In genomic region chr7:29519211-29519550, GRCm38 (mm10) we compare ENCODE assay signal across 8 mouse cellular contexts. TPM values are rescaled to one million over a fixed set of nuclear protein-coding genes. Genes with fewer than 3 reads are reported as not detected.
DNase-seq lines count a peak whose midpoint lies in the region; ATAC-seq and TF ChIP-seq lines count a peak whose summit lies in the region.

No protein-coding gene starts in this region.

- intact Hi-C loops in gastrocnemius, postnatal 14 days (cut with DNase I; ENCODE audit: low total_unique reads) = loop anchor here (10.0 kb wide), 1 partner anchor 54 kb away; no protein-coding TSS in a partner anchor
- intact Hi-C loops in left cerebral cortex, postnatal 25 days (cut with DNase I) = loop anchor here (2.0 to 5.0 kb wide), 2 partner anchors 67 to 214 kb away; no protein-coding TSS in a partner anchor

- peak; percentile 15; the same call in 1 of the 2 replicates for ATAC-seq in frontal cortex, adult (ENCODE audit: low TSS enrichment)
- ATAC-seq in limb, embryonic 14.5 days (ENCODE audit: low FRiP score, low read depth) = no peak
- no peak; the same call in 1 of the 2 replicates for ATAC-seq in neural tube, embryonic 15.5 days (ENCODE audit: low FRiP score)

- peaks cover 2% of the 10 kb centered on the region for H3K4me1 ChIP-seq in testis, adult 2 months (ENCODE audit: control insufficient read depth, insufficient read depth, low read length)
- H3K4me1 ChIP-seq in limb, embryonic 14.5 days (ENCODE audit: control insufficient read depth, insufficient read depth, low read length) = peaks cover 7% of the 10 kb centered on the region
- H3K4me1 ChIP-seq in neural tube, embryonic 15.5 days = peaks cover 33% of the 10 kb centered on the region

- no peak for DNase-seq in frontal cortex, postnatal 14 days (ENCODE audit: low spot score in 2 of 2)
- DNase-seq in testis, postnatal 14 days (ENCODE audit: low spot score) = no peak
- DNase-seq in limb, embryonic 14.5 days (ENCODE audit: low spot score) = no peak
- DNase-seq in gastrocnemius, postnatal 14 days = no peak
- no peak for DNase-seq in left cerebral cortex, postnatal 25 days (ENCODE audit: low spot score in 2 of 2)

- no peaks in the 10 kb centered on the region for H3K36me3 ChIP-seq in testis, adult 2 months (ENCODE audit: control insufficient read depth, insufficient read depth, low read length)
- no peaks in the 10 kb centered on the region for H3K36me3 ChIP-seq in limb, embryonic 14.5 days (ENCODE audit: control insufficient read depth, insufficient read depth, low read length)
- no peaks in the 10 kb centered on the region for H3K36me3 ChIP-seq in neural tube, embryonic 15.5 days

- peak overlapping the region; percentile 81 for H3K9ac ChIP-seq in limb, embryonic 14.5 days (ENCODE audit: low read depth, low read length, severe bottlenecking)
- H3K9ac ChIP-seq in neural tube, embryonic 15.5 days (replicated peaks) = peak overlapping the region; percentile 87

- no peak for TF ChIP-seq CTCF in testis, adult 2 months (IDR thresholded peaks at IDR 0.05; ENCODE audit: control insufficient read depth, insufficient read depth, insufficient replicate concordance, low read depth, low read length)

- no peaks in the 10 kb centered on the region for H3K9me3 ChIP-seq in limb, embryonic 14.5 days (ENCODE audit: control insufficient read depth, low read length)
- H3K9me3 ChIP-seq in neural tube, embryonic 15.5 days (replicated peaks) = no peaks in the 10 kb centered on the region

- no peaks in the 10 kb centered on the region for H3K27me3 ChIP-seq in testis, adult 2 months (ENCODE audit: control insufficient read depth, insufficient read depth, low read length)
- H3K27me3 ChIP-seq in limb, embryonic 14.5 days (ENCODE audit: control insufficient read depth, insufficient read depth, low read length) = no peaks in the 10 kb centered on the region
- H3K27me3 ChIP-seq in neural tube, embryonic 15.5 days (replicated peaks) = no peaks in the 10 kb centered on the region

- under 1% methylated on average over 18 of the region's 19 CpGs for WGBS in limb, embryonic 14.5 days
- WGBS in neural tube, embryonic 15.5 days = 1% methylated on average over 19 of the region's 19 CpGs

- peak overlapping the region; percentile 68 for H3K4me2 ChIP-seq in limb, embryonic 14.5 days (replicated peaks; ENCODE audit: low read depth, low read length, severe bottlenecking)
- peak overlapping the region; percentile 92 for H3K4me2 ChIP-seq in neural tube, embryonic 15.5 days

- no peak for TF ChIP-seq POLR2A in testis, adult 2 months (IDR thresholded peaks at IDR 0.05; ENCODE audit: control insufficient read depth, low read depth, low read length)
- no peak for TF ChIP-seq POLR2A in limb, embryonic 14.5 days (IDR thresholded peaks at IDR 0.05; ENCODE audit: borderline replicate concordance, extremely low read depth, insufficient read depth, insufficient read length)

- peak overlapping the region; percentile 97 for H3K4me3 ChIP-seq in testis, adult 2 months (ENCODE audit: control insufficient read depth, low read depth, low read length)
- peak overlapping the region; percentile 88 for H3K4me3 ChIP-seq in limb, embryonic 14.5 days (replicated peaks; ENCODE audit: low read length)
- H3K4me3 ChIP-seq in neural tube, embryonic 15.5 days (replicated peaks) = peak overlapping the region; percentile 96

- peak overlapping the region; percentile 94 for H3K27ac ChIP-seq in testis, adult 2 months (ENCODE audit: control insufficient read depth, insufficient read depth, low read depth, low read length)
- peak overlapping the region; percentile 70 for H3K27ac ChIP-seq in limb, embryonic 14.5 days (replicated peaks; ENCODE audit: low read depth, low read length)
- peak overlapping the region; percentile 91 for H3K27ac ChIP-seq in neural tube, embryonic 15.5 days (replicated peaks)

RNA-seq across cellular contexts. Expression of gene Sipa1l3, which starts 0.7 kb away (rescaled TPM):
- polyA plus RNA-seq in testis, adult 2 months (2012; rRNA removed) = 68.0 and 71.5 TPM in 2 replicates
- polyA plus RNA-seq in limb, embryonic 14.5 days (2012; rRNA removed) = 39.0 and 46.1 TPM in 2 replicates
- polyA plus RNA-seq in limb, embryonic 14.5 days (2014; fragmentation: Nextera tagmentation; extraction: Ambion mirVana) = 16.2 TPM in 2 replicates
- polyA plus RNA-seq in neural tube, embryonic 15.5 days (2015; fragmentation: Nextera tagmentation; extraction: Ambion mirVana) = 20.7 and 22.2 TPM in 2 replicates
- total RNA-seq in gastrocnemius, postnatal 14 days (2021) = 10 to 100 TPM in 1 of 2 experiments, 1 to 10 TPM in 1; 7.8 to 13.1 TPM
- 10 to 100 TPM; 55.0 to 60.7 TPM for total RNA-seq in left cerebral cortex, postnatal 25 days (2021)
